Mouse (Mus musculus) CH12.LX (cell line): ENCODE results near the gene Gpatch3. TPM values are rescaled to one million over a fixed set of nuclear protein-coding genes. Genes with fewer than 3 reads are reported as not detected.

Source experiments
- DNase-seq: peaks from one replicate; pipeline ENCODE4 v3.0.0-alpha.2; 2013; ENCODE audit errors: extremely low read depth
- H3K27ac ChIP-seq: 2 replicates; pipeline ENCODE4 v1.5.1; 2012; ENCODE audit warnings: low read depth, mild to moderate bottlenecking, control low read depth, moderate library complexity; ENCODE audit not compliant: insufficient read depth
- H3K27me3 ChIP-seq: replicated peaks from 2 replicates; pipeline ENCODE3; 2012; ENCODE audit warnings: inconsistent platforms
- H3K36me3 ChIP-seq, 2 experiments: replicated peaks in 1 of 2; 2 replicates each; pipeline versions ENCODE3 to v1.6.1; 2012; ENCODE audit warnings: inconsistent platforms in 1 of 2, low read length in 1 of 2, mild to moderate bottlenecking in 1 of 2, mixed read lengths in 1 of 2, moderate library complexity in 1 of 2; ENCODE audit not compliant: control insufficient read depth in 1 of 2, insufficient read depth in 1 of 2
- H3K4me1 ChIP-seq, 2 experiments: 2 replicates each; pipeline ENCODE4 v1.6.1; 2012; ENCODE audit warnings: inconsistent platforms in 1 of 2, moderate library complexity in 1 of 2; ENCODE audit not compliant: insufficient read depth in 2 of 2, control insufficient read depth in 1 of 2
- H3K4me2 ChIP-seq: 2 replicates; pipeline ENCODE4 v1.6.1; 2012; ENCODE audit warnings: low read depth, mild to moderate bottlenecking, control low read depth; ENCODE audit not compliant: poor library complexity, insufficient read depth, severe bottlenecking
- H3K4me3 ChIP-seq, 3 experiments: fragments of 150-350 bp in 1 of 3; sonication (generic) in 1 of 3; replicated peaks in 1 of 3; 2 replicates each; pipeline versions ENCODE3 to v1.5.1; 2011 to 2012; ENCODE audit warnings: low read depth in 2 of 3, low read length in 2 of 3, mild to moderate bottlenecking in 2 of 3, moderate library complexity in 2 of 3, control low read depth in 1 of 3, improper control_type of control experiment in 1 of 3, inconsistent platforms in 1 of 3, mixed read lengths in 1 of 3; ENCODE audit not compliant: poor library complexity in 1 of 3
- H3K79me2 ChIP-seq: replicated peaks from 2 replicates; pipeline ENCODE4 v1.6.1; 2012; ENCODE audit warnings: mild to moderate bottlenecking, moderate library complexity; ENCODE audit not compliant: control insufficient read depth, poor library complexity, insufficient read depth, severe bottlenecking; ENCODE audit errors: extremely low read depth
- H3K9ac ChIP-seq: 2 replicates; pipeline ENCODE4 v1.6.1; 2012; ENCODE audit warnings: low read depth, mild to moderate bottlenecking, control low read depth, moderate library complexity; ENCODE audit not compliant: insufficient read depth
- H3K9me3 ChIP-seq: replicated peaks from 2 replicates; pipeline ENCODE3; 2012; ENCODE audit warnings: low read length, inconsistent platforms, mixed read lengths
- CHD1 ChIP-seq: IDR thresholded peaks from 2 replicates; pipeline ENCODE4 v1.6.1; 2012; ENCODE audit warnings: low read depth, low read length, improper control_type of control experiment, inconsistent platforms
- CHD2 ChIP-seq: IDR thresholded peaks from 2 replicates; pipeline ENCODE4 v1.6.1; 2011; ENCODE audit warnings: low read length, improper control_type of control experiment
- CTCF ChIP-seq, 2 experiments: IDR thresholded peaks in 1 of 2; conservative IDR thresholded peaks in 1 of 2; 2 replicates each; pipeline ENCODE4 v1.5.1; 2011 to 2012; ENCODE audit warnings: low read depth in 2 of 2, low read length in 2 of 2, improper control_type of control experiment in 1 of 2, inconsistent platforms in 1 of 2, mild to moderate bottlenecking in 1 of 2, moderate library complexity in 1 of 2
- E2F4 ChIP-seq: IDR thresholded peaks from 2 replicates; pipeline ENCODE4 v1.6.1; 2011; ENCODE audit warnings: low read depth, low read length, improper control_type of control experiment; ENCODE audit not compliant: insufficient replicate concordance
- ELF1 ChIP-seq: IDR thresholded peaks from 2 replicates; pipeline ENCODE4 v1.6.1; 2014; ENCODE audit warnings: low read depth, mild to moderate bottlenecking, inconsistent platforms, low read length, improper control_type of control experiment
- GABPA ChIP-seq: IDR thresholded peaks from 2 replicates; pipeline ENCODE4 v1.6.1; 2012; ENCODE audit warnings: low read depth, low read length, improper control_type of control experiment, inconsistent platforms; ENCODE audit not compliant: insufficient replicate concordance
- IRF4 ChIP-seq: IDR thresholded peaks from 2 replicates; pipeline ENCODE4 v1.6.1; 2014; ENCODE audit warnings: low read depth, mild to moderate bottlenecking, inconsistent platforms, low read length, improper control_type of control experiment
- JUN ChIP-seq: IDR thresholded peaks from 2 replicates; pipeline ENCODE4 v1.6.1; 2011; ENCODE audit warnings: low read depth, mild to moderate bottlenecking, low read length, improper control_type of control experiment, moderate library complexity; ENCODE audit not compliant: insufficient read depth
- MAX ChIP-seq: IDR thresholded peaks from 2 replicates; pipeline ENCODE4 v1.6.1; 2011; ENCODE audit warnings: low read length, improper control_type of control experiment
- MAZ ChIP-seq: IDR thresholded peaks from 2 replicates; pipeline ENCODE4 v1.6.1; 2012; ENCODE audit warnings: low read depth, mild to moderate bottlenecking, inconsistent platforms, low read length, improper control_type of control experiment, moderate library complexity
- MEF2A ChIP-seq: IDR thresholded peaks from 2 replicates; pipeline ENCODE4 v1.6.1; 2014; ENCODE audit warnings: low read depth, mild to moderate bottlenecking, inconsistent platforms, low read length, improper control_type of control experiment, borderline replicate concordance
- MXI1 ChIP-seq: IDR thresholded peaks from 2 replicates; pipeline ENCODE4 v1.6.1; 2011; ENCODE audit warnings: mild to moderate bottlenecking, low read depth, low read length, improper control_type of control experiment
- NELFE ChIP-seq: IDR thresholded peaks from 2 replicates; pipeline ENCODE4 v1.6.1; 2011; ENCODE audit warnings: low read depth, low read length, improper control_type of control experiment
- NRF1 ChIP-seq: IDR thresholded peaks from 2 replicates; pipeline ENCODE4 v1.6.1; 2014; ENCODE audit warnings: low read depth, mild to moderate bottlenecking, inconsistent platforms, low read length, improper control_type of control experiment, moderate library complexity
- POLR2A ChIP-seq: IDR thresholded peaks from 2 replicates; pipeline ENCODE4 v1.6.1; 2011; ENCODE audit warnings: low read depth, mild to moderate bottlenecking, improper control_type of control experiment, low read length
- SIN3A ChIP-seq: IDR thresholded peaks from 2 replicates; pipeline ENCODE4 v1.6.1; 2012; ENCODE audit warnings: low read length, improper control_type of control experiment, inconsistent platforms
- SMC3 ChIP-seq: IDR thresholded peaks from 2 replicates; pipeline ENCODE4 v1.6.1; 2011; ENCODE audit warnings: low read depth, low read length, improper control_type of control experiment
- TBP ChIP-seq: conservative IDR thresholded peaks from 2 replicates; pipeline ENCODE4 v1.6.1; 2011; ENCODE audit warnings: low read depth, low read length, improper control_type of control experiment
- TCF12 ChIP-seq: IDR thresholded peaks from 2 replicates; pipeline ENCODE4 v1.6.1; 2014; ENCODE audit warnings: low read depth, mild to moderate bottlenecking, inconsistent platforms, low read length, improper control_type of control experiment
- USF2 ChIP-seq: conservative IDR thresholded peaks from 2 replicates; pipeline ENCODE4 v1.6.1; 2011; ENCODE audit warnings: low read depth, low read length, improper control_type of control experiment
- ZMIZ1 ChIP-seq: IDR thresholded peaks from 2 replicates; pipeline ENCODE4 v1.6.1; 2012; ENCODE audit warnings: low read depth, mild to moderate bottlenecking, inconsistent platforms, low read length, improper control_type of control experiment
- dilution Hi-C: fragments of 300-500 bp; cut with MboI; formaldehyde crosslinking; loops from 2 replicates; pipeline ENCODE4 v1.14.3; 2020; ENCODE audit warnings: low sequenced_read_pairs; ENCODE audit not compliant: extremely low pct_unique_long_range_greater_than_20kb, extremely low pct_ligation_motif_present
- in situ Hi-C: fragments of 300-500 bp; cut with MboI; formaldehyde crosslinking; loops from 3 replicates; pipeline ENCODE4 v1.14.3; 2019; ENCODE audit warnings: low sequenced_read_pairs, low pct_ligation_motif_present, low pct_unique_long_range_greater_than_20kb, mixed read lengths
- polyA plus RNA-seq: library from polyadenylated mRNA; unstranded; fragments of >175 nt; gene quantifications from 2 replicates; pipeline ENCODE4 v1.2.1, GENCODE M21; 2012; ENCODE audit warnings: low read depth; ENCODE audit not compliant: insufficient read length
- total RNA-seq, 2 experiments: library from RNA; depleted of rRNA; stranded (reverse); fragments of 300-350 nt in 1 of 2; fragments of >200 nt in 1 of 2; gene quantifications; 2 replicates each; pipeline ENCODE4 v1.2.3; 2012 to 2014

Gpatch3 gene
- total and polyA plus RNA-seq, 3 experiments: 7.2 to 20.9 (median 10.8) TPM

DNA sequence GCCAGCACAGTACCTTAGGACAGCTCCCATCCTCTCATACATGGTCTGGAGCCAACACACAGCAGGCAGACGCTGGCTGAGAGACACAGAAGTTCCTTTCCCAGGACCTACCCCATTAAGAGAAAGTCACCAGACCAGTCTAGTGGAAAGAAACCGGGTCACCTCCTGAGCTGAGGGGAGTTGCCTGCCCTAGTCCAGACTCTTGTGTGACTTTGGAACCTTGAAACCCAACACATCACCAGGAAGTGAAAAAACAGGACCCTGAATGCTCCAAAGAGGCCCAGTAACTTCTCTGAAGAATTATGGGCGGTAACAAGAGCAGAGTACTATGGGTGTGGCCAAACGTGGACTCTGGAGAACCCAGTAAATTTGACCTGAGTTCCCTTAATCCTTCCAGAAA lies 24.1 kb downstream of the Gpatch3 start:
- peak overlapping the region; percentile 38 to 53 (median 52) for H3K4me3 ChIP-seq
- dilution Hi-C loops (no loop called here), in situ Hi-C loops (loop anchor here (5.0 to 25.0 kb wide), 3 partner anchors 34 to 489 kb away; partner anchors contain the start of gene Cd52)
- no peaks in the 10 kb centered on the region for H3K9me3 ChIP-seq
- DNase-seq: no peak
- H3K27ac ChIP-seq: peak overlapping the region; percentile 93
- no peaks in the 10 kb centered on the region for H3K79me2 ChIP-seq
- no peaks in the 10 kb centered on the region for H3K27me3 ChIP-seq
- peak overlapping the region; percentile 97 for H3K4me2 ChIP-seq
- peaks cover 0 to 24% of the 10 kb centered on the region in 2 experiments for H3K36me3 ChIP-seq
- peak overlapping the region; percentile 63 for H3K9ac ChIP-seq
- TF ChIP-seq SIN3A (0 out of 2 replicates have a peak, but pooled peaks have one; percentile 13), POLR2A (peak; percentile 48), TBP (0 out of 2 replicates have a peak, but pooled peaks have one; percentile 30), ELF1 (peak; percentile 40; the same call in 1 of the 2 replicates), NELFE (0 out of 2 replicates have a peak, but pooled peaks have one; percentile 13), JUN (no peak), CHD1 (0 out of 2 replicates have a peak, but pooled peaks have one; percentile 10), GABPA (no peak)
- H3K4me1 ChIP-seq: peaks cover 17 to 49% of the 10 kb centered on the region in 2 experiments

- DNase-seq: no peak
- H3K79me2 ChIP-seq: no peaks in the 10 kb centered on the region
- in situ Hi-C loops (loop anchor here (5.0 to 25.0 kb wide), 3 partner anchors 33 to 488 kb away; partner anchors contain the start of gene Cd52), dilution Hi-C loops (no loop called here)
- no peaks in the 10 kb centered on the region for H3K27me3 ChIP-seq
- TF ChIP-seq ELF1 (no peak), SMC3 (no peak), CHD2 (no peak), MXI1 (no peak; the same call in 1 of the 2 replicates)
- TF ChIP-seq, all 38 proteins: peak for 0
- Histone ChIP-seq H3K4me2 (peak overlapping the region; percentile 97), H3K9me3 (no peaks in the 10 kb centered on the region), H3K4me3 (peak overlapping the region; percentile 49 to 53 (median 52)), H3K36me3 (peaks cover 0 to 29% of the 10 kb centered on the region in 2 experiments), H3K27ac (peak overlapping the region; percentile 32; the same call in 1 of the 2 replicates), H3K4me1 (peaks cover 17 to 49% of the 10 kb centered on the region in 2 experiments), H3K9ac (peak overlapping the region; percentile 63)
Measured at GRCm38 (mm10) chr4:133599116-133599515, 24.6 kb downstream of the Gpatch3 start.

GRCm38 (mm10) chr4:133599571-133600073 lies 25.1 kb downstream of the Gpatch3 start:
- peaks cover 2 to 32% of the 10 kb centered on the region in 2 experiments for H3K36me3 ChIP-seq
- H3K27me3 ChIP-seq: no peaks in the 10 kb centered on the region
- peaks cover 17 to 48% of the 10 kb centered on the region in 2 experiments for H3K4me1 ChIP-seq
- TF ChIP-seq GABPA: no peak
- TF ChIP-seq USF2: no peak
- TF ChIP-seq POLR2A: peak; percentile 81
- peak; percentile 58 for TF ChIP-seq ZMIZ1
- TF ChIP-seq TCF12: peak; percentile 46; the same call in 1 of the 2 replicates
- TF ChIP-seq CHD2: peak; percentile 61; the same call in 1 of the 2 replicates
- peak; percentile 59; the same call in 1 of the 2 replicates for TF ChIP-seq MEF2A
- TF ChIP-seq CTCF (conservative IDR thresholded peaks at IDR 0.05 in 1 of 2, IDR thresholded peaks at IDR 0.05 in 1 of 2; ENCODE audit: low read depth in 2 of 2, low read length in 2 of 2): no peak
- no peak for TF ChIP-seq E2F4
- peak; percentile 64; the same call in 1 of the 2 replicates for TF ChIP-seq NELFE
- TF ChIP-seq MAX: 0 out of 2 replicates have a peak, but pooled peaks have one; percentile 46
- TF ChIP-seq ELF1: peak; percentile 52; the same call in 1 of the 2 replicates
- peak; percentile 43 for TF ChIP-seq NRF1
- peak; percentile 98 for TF ChIP-seq MAZ
- TF ChIP-seq IRF4: peak; percentile 94
- H3K9me3 ChIP-seq: no peaks in the 10 kb centered on the region
- DNase-seq: peak; percentile 84
- peak overlapping the region; percentile 87 for H3K27ac ChIP-seq
- peak overlapping the region; percentile 49 to 53 (median 52) for H3K4me3 ChIP-seq
- peak overlapping the region; percentile 97 for H3K4me2 ChIP-seq
- dilution Hi-C loops (no loop called here), in situ Hi-C loops (loop anchor here (5.0 to 25.0 kb wide), 3 partner anchors 33 to 488 kb away; partner anchors contain the start of gene Cd52)
- H3K79me2 ChIP-seq: no peaks in the 10 kb centered on the region
- peak overlapping the region; percentile 63 for H3K9ac ChIP-seq
